Mouse (Mus musculus): ENCODE data around the gene Igf2bp1.

DNA sequence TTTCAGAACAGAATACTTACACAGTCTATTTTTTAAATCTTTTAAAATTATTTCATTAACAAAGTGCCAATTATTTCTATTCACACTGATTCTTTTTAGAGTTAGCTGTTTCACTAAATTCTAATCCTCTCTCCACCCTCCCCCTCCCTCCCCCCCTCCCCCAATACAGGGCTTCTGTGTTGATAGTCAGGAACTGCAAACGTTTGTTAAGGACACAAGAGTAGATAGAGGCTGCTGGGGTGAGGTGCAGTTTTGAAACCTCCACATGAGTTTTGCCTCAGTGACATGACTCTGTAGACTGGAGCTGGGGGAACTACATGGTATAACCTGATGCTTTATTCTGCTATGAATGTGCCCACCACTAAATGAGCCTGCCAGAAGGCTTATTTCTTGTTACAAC is 3.1 kb upstream of the Igf2bp1 start:
- TF ChIP-seq GATA1 (IDR thresholded peaks at IDR 0.05; ENCODE audit: low read length) = no peak
- no peak for TF ChIP-seq TAL1 (IDR thresholded peaks at IDR 0.05; ENCODE audit: low read length)

Data from erythroblast, embryonic 14.5 days (primary cell).